In the genomic region with DNA sequence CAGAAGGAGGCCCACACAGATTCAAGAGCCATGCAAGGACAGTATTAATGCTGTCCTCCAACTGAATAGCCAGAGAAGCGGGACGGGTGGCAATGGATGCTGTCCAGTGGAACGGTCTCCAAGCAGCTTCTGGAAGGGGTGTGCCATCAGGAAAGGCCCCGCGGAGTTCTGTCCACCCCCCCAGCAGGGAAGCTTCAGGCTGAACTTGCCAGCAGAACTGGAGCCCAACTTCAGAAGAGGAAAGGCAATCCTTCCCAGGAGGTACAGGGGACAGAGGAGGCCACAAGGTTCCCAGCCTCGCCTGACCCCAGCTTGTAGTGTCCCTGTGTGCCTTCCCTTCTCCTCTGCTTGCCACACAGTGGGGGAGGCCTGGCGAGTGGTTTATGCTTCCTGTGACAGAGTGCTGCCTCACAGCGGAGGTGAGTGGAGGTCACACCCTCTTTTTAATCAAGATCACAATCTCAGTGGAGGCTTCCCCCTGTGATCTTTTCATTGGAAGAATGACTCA, we compare ENCODE assay signal across 9 mouse cellular contexts. TPM values are rescaled to one million over a fixed set of nuclear protein-coding genes. Genes with fewer than 3 reads are reported as not detected.
DNase-seq lines count a peak whose midpoint lies in the region; ATAC-seq and TF ChIP-seq lines count a peak whose summit lies in the region.
"Had no signal": no experiment of that assay in that cellular context is flagged by ENCODE, and none has a peak within 500 bp of the region (broad histone marks: within the 10 kb centered on the region; RNA-seq: fewer than 3 reads in every experiment).

No protein-coding gene starts in this region.

- 68% methylated on average over 8 of the region's 8 CpGs for WGBS in intestine, embryonic 14.5 days

- DNase-seq in gastrocnemius, adult 2 months: peak; percentile 70
- DNase-seq in gastrocnemius, postnatal 36 days: no peak
- DNase-seq in CD4-positive, CD25-positive, alpha-beta regulatory T cell, adult 2 months (ENCODE audit: low read depth, low spot score): peak; percentile 67
- DNase-seq in intestine, embryonic 14.5 days (ENCODE audit: low spot score): no peak
- DNase-seq in ovary, adult 18-20 months (ENCODE audit: low spot score): no peak
- no peak for DNase-seq in yolk sac, embryonic 10.5 days (ENCODE audit: low spot score)

- H3K27me3 ChIP-seq in intestine, embryonic 14.5 days (replicated peaks; ENCODE audit: control insufficient read depth, insufficient read depth, low read length): no peaks in the 10 kb centered on the region

- TF ChIP-seq POLR2A in cortical plate, adult 2 months (IDR thresholded peaks at IDR 0.05; ENCODE audit: extremely low read depth, insufficient read depth, low read length): no peak

- 0 out of 2 replicates have a peak, but pooled peaks cover under 1% of the 10 kb centered on the region for H3K36me3 ChIP-seq in intestine, embryonic 14.5 days (ENCODE audit: control insufficient read depth, insufficient read depth, low read length)

- TF ChIP-seq CTCF in gastrocnemius, adult 2 months (IDR thresholded peaks at IDR 0.05): peak; percentile 14; the same call in 1 of the 2 replicates
- no peak for TF ChIP-seq CTCF in cortical plate, adult 2 months (IDR thresholded peaks at IDR 0.05; ENCODE audit: extremely low read depth, insufficient read depth, low read length)

- intact Hi-C loops in gastrocnemius, adult 2 months (cut with DNase I): no loop called here
- intact Hi-C loops in gastrocnemius, postnatal 36 days (cut with DNase I): no loop called here

- no peaks in the 10 kb centered on the region for H3K9me3 ChIP-seq in intestine, embryonic 14.5 days (ENCODE audit: control insufficient read depth, low read length)

- ATAC-seq in intestine, embryonic 14.5 days (replicated peaks; ENCODE audit: low FRiP score, low TSS enrichment, low read depth): no peak
- peak; percentile 32 for ATAC-seq in megakaryocyte progenitor cell, adult 5-6 weeks (replicated peaks; ENCODE audit: poor library complexity)

- H3K4me3 ChIP-seq in gastrocnemius, adult 2 months: peak overlapping the region; percentile 53
- H3K4me3 ChIP-seq in cortical plate, adult 2 months (ENCODE audit: insufficient read depth, low read length): no peak overlapping the region
- no peak overlapping the region for H3K4me3 ChIP-seq in intestine, embryonic 14.5 days (ENCODE audit: low read depth, low read length)

- peaks cover 49% of the 10 kb centered on the region for H3K4me1 ChIP-seq in cortical plate, adult 2 months (ENCODE audit: control insufficient read depth, insufficient read depth, low read length)
- H3K4me1 ChIP-seq in intestine, embryonic 14.5 days (replicated peaks; ENCODE audit: control insufficient read depth, insufficient read depth, low read length): peaks cover 56% of the 10 kb centered on the region

- peak overlapping the region; percentile 83 for H3K27ac ChIP-seq in gastrocnemius, adult 2 months
- peak overlapping the region; percentile 82 for H3K27ac ChIP-seq in cortical plate, adult 2 months (ENCODE audit: insufficient read depth, low read length)
- no peak overlapping the region; the same call in 1 of the 2 replicates for H3K27ac ChIP-seq in intestine, embryonic 14.5 days (ENCODE audit: low read depth)

- peak overlapping the region; percentile 8; the same call in 1 of the 2 replicates for H3K4me2 ChIP-seq in intestine, embryonic 14.5 days (ENCODE audit: low read length)

- H3K9ac ChIP-seq in intestine, embryonic 14.5 days (ENCODE audit: low read length): no peak overlapping the region

RNA-seq across cellular contexts. Expression of a gene that starts 4.8 kb away (rescaled TPM):
- 10 to 100 TPM; 12.8 to 15.0 TPM for total RNA-seq in gastrocnemius, adult 2 months (2021)
- total RNA-seq in gastrocnemius, postnatal 36 days (2021): 10 to 100 TPM; 12.2 to 14.5 TPM
- polyA plus RNA-seq in cortical plate, adult 2 months (2012; rRNA removed): 139 and 153 TPM in 2 replicates
- 66.3 and 75.7 TPM in 2 replicates for polyA plus RNA-seq in intestine, embryonic 14.5 days (2014; fragmentation: Nextera tagmentation; extraction: Ambion mirVana)
- 45.9 and 49.3 TPM in 2 replicates for total RNA-seq in megakaryocyte progenitor cell, adult 5-6 weeks (2015)
- 30.6 and 32.2 TPM in 2 replicates for total RNA-seq in megakaryocyte progenitor cell, adult 5-6 weeks (2017)

RNA-seq across cellular contexts. Expression of a gene that starts 33.8 kb away (rescaled TPM):
- 10 to 100 TPM; 19.6 to 20.6 TPM for total RNA-seq in gastrocnemius, adult 2 months (2021)
- total RNA-seq in gastrocnemius, postnatal 36 days (2021): 10 to 100 TPM; 19.5 to 20.8 TPM
- 53.6 and 56.1 TPM in 2 replicates for polyA plus RNA-seq in cortical plate, adult 2 months (2012; rRNA removed)
- 50.5 and 52.4 TPM in 2 replicates for polyA plus RNA-seq in intestine, embryonic 14.5 days (2014; fragmentation: Nextera tagmentation; extraction: Ambion mirVana)
- total RNA-seq in megakaryocyte progenitor cell, adult 5-6 weeks (2015): 45.9 and 57.3 TPM in 2 replicates
- total RNA-seq in megakaryocyte progenitor cell, adult 5-6 weeks (2017): 64.5 and 76.7 TPM in 2 replicates

RNA-seq across cellular contexts. Expression of a gene that starts 47.1 kb away (rescaled TPM):
- total RNA-seq in gastrocnemius, adult 2 months (2021): not detected
- not detected for total RNA-seq in gastrocnemius, postnatal 36 days (2021)
- 0.04 TPM in 1 of 2 replicates, not detected in the other for polyA plus RNA-seq in cortical plate, adult 2 months (2012; rRNA removed)
- polyA plus RNA-seq in intestine, embryonic 14.5 days (2014; fragmentation: Nextera tagmentation; extraction: Ambion mirVana): 0.72 and 1.5 TPM in 2 replicates
- total RNA-seq in megakaryocyte progenitor cell, adult 5-6 weeks (2015): not detected in 2 replicates
- not detected in 2 replicates for total RNA-seq in megakaryocyte progenitor cell, adult 5-6 weeks (2017)
- polyA plus RNA-seq: gonadal fat pad, adult 2 months had no signal

Comparison
In these comparisons a context has a peak if more than half of its experiments do, and no peak if none do; other contexts are left out.
1. DNase-seq: peak in gastrocnemius, adult 2 months (single experiment) and CD4-positive, CD25-positive, alpha-beta regulatory T cell, adult 2 months (single experiment); none in gastrocnemius, postnatal 36 days (0 of 2), intestine, embryonic 14.5 days (single experiment), ovary, adult 18-20 months (single experiment) and yolk sac, embryonic 10.5 days (single experiment).